Mouse (Mus musculus) hindbrain, embryonic 16.5 days (tissue): ENCODE results near the gene Trim11. TPM values are rescaled to one million over a fixed set of nuclear protein-coding genes. Genes with fewer than 3 reads are reported as not detected.
A peak's percentile ranks its signal among the peaks of the same experiment; 100 is the strongest.

Experiments used
- ATAC-seq: fragments of 200-750 bp; cut with Nextera tagmentation; 2 replicates; pipeline ENCODE4 v1.8.0; 2017; ENCODE audit warnings: moderate TSS enrichment, moderate library complexity
- H3K27ac ChIP-seq: fragments of 300-500 bp; sonication (generic); 2 replicates; pipeline ENCODE4 v1.5.1; 2014; ENCODE audit warnings: low read depth, mild to moderate bottlenecking, control low read depth, low read length, moderate library complexity
- H3K27me3 ChIP-seq: fragments of 300-500 bp; sonication (generic); replicated peaks from 2 replicates; pipeline ENCODE4 v1.6.1; 2014; ENCODE audit warnings: low read length; ENCODE audit not compliant: control insufficient read depth, insufficient read depth
- H3K36me3 ChIP-seq: fragments of 300-500 bp; sonication (generic); 2 replicates; pipeline ENCODE4 v1.6.1; 2014; ENCODE audit warnings: mild to moderate bottlenecking, low read length, moderate library complexity, mixed read lengths; ENCODE audit not compliant: control insufficient read depth, insufficient read depth
- H3K4me1 ChIP-seq: fragments of 300-500 bp; sonication (generic); 2 replicates; pipeline ENCODE4 v1.6.1; 2014; ENCODE audit warnings: low read depth, low read length; ENCODE audit not compliant: control insufficient read depth, insufficient read depth
- H3K4me2 ChIP-seq: fragments of 300-500 bp; sonication (generic); 2 replicates; pipeline ENCODE4 v1.6.1; 2014; ENCODE audit warnings: mild to moderate bottlenecking, low read length, control low read depth, moderate library complexity
- H3K4me3 ChIP-seq: fragments of 300-500 bp; sonication (generic); 2 replicates; pipeline ENCODE4 v1.5.1; 2014; ENCODE audit warnings: mild to moderate bottlenecking, low read length, control low read depth, moderate library complexity
- H3K9ac ChIP-seq: fragments of 300-500 bp; sonication (generic); 2 replicates; pipeline ENCODE4 v1.6.1; 2014; ENCODE audit warnings: low read depth, mild to moderate bottlenecking, control low read depth, low read length, moderate library complexity
- H3K9me3 ChIP-seq: fragments of 300-500 bp; sonication (generic); 2 replicates; pipeline ENCODE4 v1.6.1; 2014; ENCODE audit warnings: mild to moderate bottlenecking, low read length, moderate library complexity; ENCODE audit not compliant: control insufficient read depth
- WGBS: fragments of 180-500 bp; shearing (Covaris S2); extraction: QIAGEN DNeasy Blood & Tissue Kit; methylation state at CpG from one replicate; pipeline ENCODE4 v1.1.7; 2014; 5-methylcytosine and 5-hydroxymethylcytosine counted together
- polyA plus RNA-seq: library from polyadenylated mRNA; unstranded; fragments of >200 nt; fragmentation: Nextera tagmentation; extraction: Ambion mirVana; gene quantifications from 2 replicates; pipeline ENCODE4 v1.2.1, GENCODE M21; 2015

Trim11 gene
- polyA plus RNA-seq, 1 experiment from 2014 or later: 20.7 TPM

DNA sequence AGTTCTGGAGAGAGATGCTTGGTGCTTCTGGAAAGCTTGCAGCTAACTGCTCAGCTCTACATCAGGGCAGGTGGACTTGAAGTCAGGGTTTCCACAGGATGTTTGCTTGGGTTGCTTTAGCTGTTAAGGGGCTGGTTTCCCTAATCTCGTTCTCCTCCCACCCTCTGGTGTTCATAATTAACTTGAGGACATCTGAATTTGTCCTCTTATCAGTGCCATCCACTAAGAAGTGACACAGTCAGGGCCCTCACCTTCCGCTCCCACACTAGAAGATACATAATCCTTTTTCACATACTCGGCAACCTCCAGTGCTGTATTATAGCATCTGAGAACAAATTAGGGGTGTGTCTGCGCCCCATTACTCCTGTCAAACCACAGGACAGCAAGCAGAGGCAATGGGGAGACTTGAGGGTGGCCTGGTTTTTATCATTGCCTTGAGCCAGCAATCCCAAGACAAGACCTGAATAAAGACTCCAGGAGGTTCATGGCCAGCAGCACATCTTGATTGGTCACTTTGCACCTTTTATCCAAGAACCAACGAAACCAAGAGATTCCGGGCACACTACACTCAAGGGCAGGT is 15.3 kb downstream of the Trim11 start:
- Histone ChIP-seq H3K4me2 (no peak overlapping the region), H3K9me3 (no peaks in the 10 kb centered on the region), H3K27me3 (no peaks in the 10 kb centered on the region), H3K9ac (no peak overlapping the region), H3K4me3 (no peak overlapping the region), H3K4me1 (no peaks in the 10 kb centered on the region), H3K27ac (no peak overlapping the region), H3K36me3 (peaks cover 12% of the 10 kb centered on the region)
- WGBS: 90% methylated on average over 6 of the region's 6 CpGs
- no peak for ATAC-seq

DNA sequence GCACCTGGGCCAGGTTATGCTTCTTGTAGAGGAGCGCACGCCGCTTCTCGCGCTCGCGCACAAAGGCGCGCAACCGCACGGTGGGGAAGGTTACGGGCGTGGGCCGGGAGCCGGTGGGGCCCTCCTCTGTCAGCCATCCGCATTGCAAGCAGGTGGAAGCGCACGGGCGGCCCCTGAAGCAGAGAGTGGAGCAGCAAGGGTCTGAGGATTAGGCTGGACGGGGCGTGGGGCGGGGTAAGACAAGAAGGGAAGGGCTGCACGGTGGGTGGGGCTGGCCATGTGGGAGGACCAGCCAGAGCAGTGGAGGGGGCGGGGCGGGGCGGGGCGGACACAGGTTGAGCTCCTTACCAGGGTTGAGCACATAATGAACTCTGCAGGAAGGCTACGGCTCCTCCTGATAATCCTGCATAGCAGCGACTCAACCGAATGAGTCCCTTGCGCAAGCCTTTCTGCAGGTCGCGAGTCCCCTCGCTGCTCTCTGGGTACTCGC is 16.5 kb downstream of the Trim11 start:
- no peaks in the 10 kb centered on the region for H3K9me3 ChIP-seq
- peak overlapping the region; percentile 65 for H3K4me2 ChIP-seq
- H3K4me3 ChIP-seq: peak overlapping the region; percentile 40
- peaks cover 4% of the 10 kb centered on the region for H3K36me3 ChIP-seq
- H3K9ac ChIP-seq: peak overlapping the region; percentile 58
- H3K27me3 ChIP-seq: no peaks in the 10 kb centered on the region
- no peak overlapping the region for H3K27ac ChIP-seq
- peak; percentile 79 for ATAC-seq
- WGBS: 2% methylated on average over 35 of the region's 35 CpGs
- no peaks in the 10 kb centered on the region for H3K4me1 ChIP-seq

DNA sequence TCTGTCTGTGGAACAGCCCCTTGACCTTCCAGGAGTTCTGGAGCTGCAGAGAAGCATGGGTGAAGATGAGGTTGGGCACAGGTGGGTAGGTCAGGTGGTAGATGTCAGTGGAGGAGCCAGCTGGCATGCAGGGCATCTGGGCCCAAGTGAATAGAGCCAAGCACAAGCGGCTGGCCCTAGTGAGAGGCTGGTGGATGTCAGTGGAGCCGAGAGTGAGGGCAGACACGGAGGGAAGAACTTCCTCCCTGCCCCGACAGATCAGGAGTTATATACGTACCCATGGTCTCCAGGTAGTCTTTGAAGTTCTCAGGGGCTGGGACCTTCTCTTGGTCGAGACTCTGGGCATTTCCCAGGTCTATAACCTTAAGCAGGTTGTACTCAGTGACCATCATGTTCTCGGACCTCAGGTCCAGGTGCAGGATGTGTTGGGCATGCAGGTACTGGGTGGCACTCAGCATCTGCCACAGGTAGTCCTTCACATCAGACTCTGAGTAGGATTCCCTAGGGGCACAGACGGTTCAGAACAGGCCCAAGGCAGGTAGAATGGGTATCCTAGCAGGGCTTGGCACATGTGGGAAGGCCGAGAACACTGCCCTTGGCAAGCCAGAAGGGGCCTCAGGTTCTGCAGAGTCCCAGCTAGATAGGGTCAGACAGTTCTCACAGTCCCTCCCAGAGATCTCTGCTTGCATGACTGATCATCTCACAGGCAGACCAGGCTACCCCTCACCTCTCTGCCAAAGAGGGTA is 17.3 kb downstream of the Trim11 start:
- WGBS: 71% methylated on average over 7 of the region's 9 CpGs
- H3K9ac ChIP-seq: no peak overlapping the region; the same call in 1 of the 2 replicates
- no peak overlapping the region for H3K27ac ChIP-seq
- H3K4me2 ChIP-seq: peak overlapping the region; percentile 65
- H3K36me3 ChIP-seq: no peaks in the 10 kb centered on the region
- no peak overlapping the region for H3K4me3 ChIP-seq
- no peaks in the 10 kb centered on the region for H3K9me3 ChIP-seq
- H3K27me3 ChIP-seq: no peaks in the 10 kb centered on the region
- ATAC-seq: no peak
- H3K4me1 ChIP-seq: no peaks in the 10 kb centered on the region

DNA sequence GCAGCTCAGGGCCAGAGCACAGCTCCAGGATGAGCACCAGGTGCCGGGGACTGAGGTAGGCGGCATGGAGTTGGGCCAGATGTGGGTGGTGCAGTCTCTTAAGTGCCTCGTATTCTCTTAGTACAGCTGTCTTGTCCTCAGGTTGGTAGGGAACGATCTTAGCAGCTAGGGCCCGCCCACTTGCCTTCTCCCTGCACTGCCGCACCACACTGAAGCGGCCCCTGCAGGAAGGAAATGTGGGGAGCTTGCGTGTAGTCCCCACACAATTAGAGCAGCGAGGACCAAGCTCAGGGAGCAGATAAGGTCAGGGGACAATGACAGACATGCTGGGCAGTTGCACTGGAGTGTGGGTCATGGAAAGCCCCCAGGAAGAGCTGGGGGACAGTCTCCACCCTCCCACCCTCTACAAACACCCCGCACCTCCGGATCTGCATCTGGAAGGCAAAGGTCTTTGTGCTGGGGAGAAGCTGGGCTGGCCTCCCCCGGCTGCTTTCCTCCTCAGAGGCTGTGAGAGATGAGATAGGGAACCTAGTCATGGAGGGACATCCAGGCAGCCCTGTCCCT is 18.0 kb downstream of the Trim11 start:
- H3K36me3 ChIP-seq: no peaks in the 10 kb centered on the region
- no peaks in the 10 kb centered on the region for H3K4me1 ChIP-seq
- no peak overlapping the region for H3K9ac ChIP-seq
- no peak overlapping the region for H3K27ac ChIP-seq
- no peak overlapping the region for H3K4me3 ChIP-seq
- no peak for ATAC-seq
- H3K9me3 ChIP-seq: no peaks in the 10 kb centered on the region
- no peaks in the 10 kb centered on the region for H3K27me3 ChIP-seq
- H3K4me2 ChIP-seq: no peak overlapping the region
- 44% methylated on average over 12 of the region's 12 CpGs for WGBS

DNA sequence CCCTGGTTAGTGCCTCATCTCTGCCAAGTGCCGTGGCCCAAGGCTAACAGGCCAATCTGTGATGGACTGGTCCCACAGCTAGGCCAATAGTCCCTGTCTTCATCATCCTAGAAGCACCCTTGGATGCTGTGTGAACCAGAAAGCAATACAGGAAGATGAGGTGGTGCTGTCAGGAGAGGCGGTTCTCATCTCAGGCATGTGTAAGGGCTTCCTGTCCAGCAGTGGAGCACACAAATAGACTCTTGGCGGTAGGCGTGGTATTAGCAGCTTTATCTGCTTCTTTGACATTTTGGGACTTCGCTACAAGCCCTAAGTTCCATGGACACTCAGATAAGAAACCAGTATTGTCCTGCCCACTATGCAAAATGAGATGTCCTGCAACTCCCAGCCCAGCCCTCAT is 19.6 kb downstream of the Trim11 start:
- Histone ChIP-seq H3K36me3 (no peaks in the 10 kb centered on the region), H3K27ac (no peak overlapping the region), H3K9ac (no peak overlapping the region), H3K4me3 (no peak overlapping the region), H3K27me3 (no peaks in the 10 kb centered on the region), H3K4me1 (no peaks in the 10 kb centered on the region), H3K4me2 (no peak overlapping the region), H3K9me3 (no peaks in the 10 kb centered on the region)
- no peak for ATAC-seq
- 85% methylated on average over 5 of the region's 5 CpGs for WGBS

DNA sequence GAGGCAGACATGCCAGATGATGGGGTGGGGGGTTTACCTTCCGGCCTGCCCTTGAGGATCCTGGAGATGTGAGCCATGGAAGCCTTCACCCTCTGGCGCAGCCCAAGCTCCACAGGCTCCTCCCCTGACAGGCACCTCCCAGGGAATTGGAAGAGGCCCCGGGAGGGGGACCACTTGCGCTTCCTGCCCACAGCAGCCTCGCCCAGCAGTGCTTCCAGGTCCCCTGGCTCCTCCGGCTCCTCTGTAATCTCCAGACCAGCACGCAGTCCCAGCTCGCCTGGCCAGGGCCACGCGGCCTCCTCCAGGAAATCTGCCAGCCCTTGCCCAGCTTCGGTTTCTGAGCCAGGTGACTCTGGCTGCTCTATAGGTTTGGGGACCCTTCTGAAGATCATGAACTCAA is 21.3 kb downstream of the Trim11 start:
- Histone ChIP-seq H3K36me3 (no peaks in the 10 kb centered on the region), H3K9ac (no peak overlapping the region), H3K4me1 (no peaks in the 10 kb centered on the region), H3K27me3 (no peaks in the 10 kb centered on the region), H3K27ac (no peak overlapping the region), H3K4me2 (no peak overlapping the region), H3K9me3 (no peaks in the 10 kb centered on the region), H3K4me3 (no peak overlapping the region)
- ATAC-seq: no peak
- 68% methylated on average over 10 of the region's 11 CpGs for WGBS

DNA sequence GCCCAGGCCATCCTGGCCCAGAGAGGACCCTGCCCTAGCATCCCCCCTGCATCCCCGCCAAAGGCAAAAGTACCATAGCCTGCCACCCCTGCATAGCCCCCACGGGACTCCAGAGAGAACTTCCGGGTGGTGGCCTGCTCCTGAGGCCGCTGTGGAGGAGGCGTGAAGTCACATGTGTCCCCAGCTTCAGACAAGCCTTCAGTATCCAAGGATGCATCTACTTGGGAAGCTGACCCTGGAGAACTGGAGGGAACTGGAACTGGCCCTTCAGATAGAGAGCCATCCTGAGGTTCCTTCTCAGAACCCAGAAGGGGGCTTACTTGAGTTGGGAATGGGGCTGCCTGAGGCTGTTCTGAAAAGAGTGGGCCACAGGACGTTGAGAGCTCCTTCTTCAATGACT is 21.9 kb downstream of the Trim11 start:
- no peak overlapping the region for H3K27ac ChIP-seq
- H3K4me2 ChIP-seq: no peak overlapping the region
- no peaks in the 10 kb centered on the region for H3K4me1 ChIP-seq
- WGBS: 78% methylated on average over 6 of the region's 6 CpGs
- no peak overlapping the region for H3K4me3 ChIP-seq
- H3K27me3 ChIP-seq: no peaks in the 10 kb centered on the region
- ATAC-seq: no peak
- H3K9ac ChIP-seq: no peak overlapping the region
- H3K9me3 ChIP-seq: no peaks in the 10 kb centered on the region
- no peaks in the 10 kb centered on the region for H3K36me3 ChIP-seq

DNA sequence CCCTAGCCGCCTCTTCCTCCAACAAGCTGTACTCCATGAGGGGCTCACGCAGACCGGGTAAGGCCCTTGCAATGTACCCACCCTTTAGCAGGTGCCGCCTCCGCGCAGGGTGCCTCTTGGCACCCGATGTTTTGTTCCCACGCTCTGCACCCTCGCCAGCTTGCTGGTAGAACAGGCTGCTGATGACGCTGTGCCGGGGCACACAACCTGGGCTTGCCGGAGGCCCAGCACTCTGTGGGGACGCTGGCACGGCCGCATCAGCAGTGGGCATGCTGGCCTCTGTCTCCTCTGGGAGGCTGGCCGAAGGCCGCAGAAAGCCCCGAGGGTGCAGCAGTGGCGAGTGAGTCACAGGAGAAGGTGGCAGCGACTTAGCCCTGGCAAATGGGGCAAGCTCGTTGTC is 22.7 kb downstream of the Trim11 start:
- Histone ChIP-seq H3K9ac (no peak overlapping the region), H3K27ac (no peak overlapping the region), H3K9me3 (no peaks in the 10 kb centered on the region), H3K36me3 (no peaks in the 10 kb centered on the region), H3K4me1 (no peaks in the 10 kb centered on the region), H3K4me3 (no peak overlapping the region), H3K27me3 (no peaks in the 10 kb centered on the region), H3K4me2 (no peak overlapping the region)
- no peak for ATAC-seq
- 92% methylated on average over 21 of the region's 21 CpGs for WGBS

DNA sequence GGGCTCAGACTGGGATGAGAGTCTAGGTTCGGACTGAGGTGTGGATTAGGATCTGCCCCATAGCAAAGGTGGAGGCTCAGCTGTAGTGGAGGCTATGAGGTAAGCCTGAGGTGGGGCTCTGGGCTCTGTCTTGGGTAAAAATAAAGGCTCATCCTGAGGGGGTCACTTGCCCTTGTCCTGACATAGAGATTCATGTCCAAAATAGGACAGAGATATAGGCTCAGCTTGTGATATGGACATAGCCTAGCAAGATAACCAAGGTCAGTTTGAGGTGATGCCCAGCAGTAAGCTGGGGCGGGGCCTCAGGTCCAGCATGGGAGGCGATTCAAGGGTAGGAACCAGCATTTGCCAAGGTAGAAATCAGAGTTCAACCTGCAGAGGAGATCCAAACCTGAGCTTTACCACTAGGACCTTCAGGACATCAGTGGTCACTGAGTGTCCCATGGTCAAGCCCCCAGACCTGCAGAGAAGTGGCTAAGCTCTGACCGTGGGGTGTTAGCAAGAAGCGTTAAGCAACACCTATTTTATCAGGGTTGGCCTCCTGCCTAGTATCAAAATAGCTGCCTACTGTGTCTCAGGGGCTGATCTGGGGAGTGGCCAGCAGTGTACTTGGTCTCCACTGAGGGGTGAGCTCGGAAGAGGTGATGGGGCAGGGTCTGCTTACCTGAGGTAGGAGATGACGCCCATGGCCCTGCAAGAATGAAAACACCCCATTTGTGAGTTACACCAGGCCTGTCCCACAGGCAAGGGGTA is 24.6 kb downstream of the Trim11 start:
- no peak for ATAC-seq
- H3K9me3 ChIP-seq: no peaks in the 10 kb centered on the region
- H3K4me3 ChIP-seq: no peak overlapping the region
- 76% methylated on average over 7 of the region's 7 CpGs for WGBS
- no peak overlapping the region for H3K27ac ChIP-seq
- H3K27me3 ChIP-seq: no peaks in the 10 kb centered on the region
- no peaks in the 10 kb centered on the region for H3K36me3 ChIP-seq
- H3K4me1 ChIP-seq: no peaks in the 10 kb centered on the region
- H3K4me2 ChIP-seq: no peak overlapping the region
- no peak overlapping the region for H3K9ac ChIP-seq
